Mouse (Mus musculus): ENCODE measurements around the gene Pms2.

DNA sequence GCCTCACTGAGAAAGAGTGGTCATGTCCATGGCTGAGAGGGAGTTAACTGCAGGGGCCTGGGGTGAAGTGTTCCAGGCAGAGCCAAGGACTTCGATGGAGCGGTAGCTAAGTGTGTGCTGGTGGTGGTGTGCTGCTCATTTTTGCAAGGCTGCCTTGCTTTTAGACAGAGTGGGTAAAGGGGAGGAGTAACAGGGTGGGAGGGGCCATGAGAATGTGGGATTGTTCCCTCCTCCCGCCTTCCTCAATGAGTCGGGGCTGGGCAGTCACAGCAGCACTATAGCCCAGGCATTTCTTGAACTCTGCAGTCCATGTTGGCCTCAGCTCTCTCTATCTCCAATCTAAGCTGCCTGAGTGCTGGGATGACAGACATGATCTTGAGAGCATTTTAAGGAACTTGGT lies 35.2 kb upstream of the Pms2 start:
- no peak for TF ChIP-seq POLR2A (IDR thresholded peaks at IDR 0.05; ENCODE audit: insufficient read length, low read depth)
- no peak for TF ChIP-seq TCF12 (IDR thresholded peaks at IDR 0.05; ENCODE audit: insufficient read depth, poor library complexity, severe bottlenecking)
- TF ChIP-seq POLR2AphosphoS2 (IDR thresholded peaks at IDR 0.05; ENCODE audit: insufficient read length, low read depth): no peak
- TF ChIP-seq TCF3 (IDR thresholded peaks at IDR 0.05; ENCODE audit: insufficient read length, low read depth): no peak
- TF ChIP-seq CEBPB (IDR thresholded peaks at IDR 0.05; ENCODE audit: insufficient read depth, poor library complexity, severe bottlenecking): no peak
- no peak for TF ChIP-seq MAX (IDR thresholded peaks at IDR 0.05; ENCODE audit: low read depth)
- TF ChIP-seq USF1 (IDR thresholded peaks at IDR 0.05; ENCODE audit: low read depth): no peak
- TF ChIP-seq MYOG (IDR thresholded peaks at IDR 0.05; ENCODE audit: control insufficient read depth in 1 of 3, insufficient read depth in 1 of 3, insufficient read length in 2 of 3, low read depth in 2 of 3): no peak
- TF ChIP-seq E2F4 (IDR thresholded peaks at IDR 0.05; ENCODE audit: insufficient read depth): no peak
